Mouse (Mus musculus) myocyte (in vitro differentiated cells): ENCODE results near the gene Oasl1.

Experiments used
- E2F4 ChIP-seq: IDR thresholded peaks from one replicate; pipeline ENCODE4 v1.6.1; 2011; ENCODE audit warnings: mild to moderate bottlenecking, control low read depth, moderate library complexity; ENCODE audit not compliant: insufficient read depth
- POLR2A ChIP-seq: IDR thresholded peaks from one replicate; pipeline ENCODE4 v1.6.1; 2011; ENCODE audit warnings: low read depth, mild to moderate bottlenecking, control low read depth, moderate library complexity; ENCODE audit not compliant: insufficient read length
- TCF3 ChIP-seq: IDR thresholded peaks from one replicate; pipeline ENCODE4 v1.6.1; 2011; ENCODE audit warnings: low read depth, control low read depth; ENCODE audit not compliant: insufficient read length

DNA sequence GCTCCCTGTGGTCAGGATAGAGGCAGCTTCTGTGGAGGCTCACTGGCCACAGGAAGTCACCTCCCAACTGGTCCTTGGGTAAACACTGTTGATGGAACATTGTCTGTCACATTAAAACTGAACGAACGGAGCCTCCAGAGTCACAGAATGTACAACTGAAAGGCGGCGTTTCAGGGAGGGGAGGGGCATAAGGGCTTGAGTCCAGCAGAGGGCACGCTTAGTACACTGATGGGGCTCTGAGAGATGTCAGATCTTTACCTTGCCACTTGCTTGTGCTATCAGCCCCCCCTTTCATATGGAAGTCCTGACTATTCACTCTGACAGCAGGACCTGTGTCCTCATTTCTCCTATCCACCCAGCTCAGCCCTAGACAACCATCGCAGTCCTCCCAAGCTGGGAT, 47.2 kb upstream of the Oasl1 start:
- no peak for TF ChIP-seq E2F4
- no peak for TF ChIP-seq POLR2A
- no peak for TF ChIP-seq TCF3
